Mouse (Mus musculus) embryonic fibroblast, embryonic 13.5 days (primary cell): Measurements from ENCODE around the gene Znhit2.

Experiments used
- CTCF ChIP-seq: IDR thresholded peaks from 2 replicates; pipeline ENCODE4 v1.5.1; 2011; ENCODE audit warnings: mild to moderate bottlenecking, control low read depth, low read length, moderate library complexity, borderline replicate concordance; ENCODE audit not compliant: insufficient read depth
- POLR2A ChIP-seq: IDR thresholded peaks from 2 replicates; pipeline ENCODE4 v1.6.1; 2011; ENCODE audit warnings: low read depth, mild to moderate bottlenecking, control low read depth, low read length, moderate library complexity

DNA sequence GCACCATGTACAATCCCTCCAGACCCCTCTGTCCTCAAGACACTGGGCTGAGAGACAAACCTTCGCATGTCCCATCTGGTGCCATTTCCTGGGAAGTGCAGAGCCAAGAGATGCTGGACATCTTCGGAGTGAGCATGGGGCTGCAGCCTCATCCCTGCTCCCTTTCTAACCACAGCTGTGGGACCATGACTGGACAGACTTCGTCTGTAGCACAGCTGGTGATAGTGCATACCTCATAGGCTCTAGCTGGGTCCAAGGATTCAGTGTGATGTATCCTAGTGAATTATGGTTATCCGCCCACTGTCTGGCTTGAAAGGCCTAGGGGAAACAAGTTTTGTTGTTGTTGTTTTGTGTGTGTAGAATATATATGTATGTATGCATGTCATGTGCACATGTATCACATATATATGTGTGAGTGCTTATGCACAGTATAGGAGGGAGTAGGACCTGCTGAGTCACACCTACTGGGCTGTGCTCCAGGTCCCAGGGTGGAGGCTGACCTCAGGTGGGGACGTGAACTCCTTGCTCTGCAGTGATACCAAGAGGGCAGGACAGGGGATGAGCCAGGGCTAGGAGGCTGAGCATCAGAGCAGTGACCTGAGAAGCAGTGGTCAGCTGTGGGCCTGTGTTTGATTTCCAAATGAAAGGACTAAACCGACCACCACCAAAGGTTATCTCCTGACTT, 41.3 kb downstream of the Znhit2 start:
- TF ChIP-seq POLR2A: no peak
- no peak for TF ChIP-seq CTCF
